Mouse (Mus musculus): Measurements from ENCODE around the gene Phox2a. TPM values are rescaled to one million over a fixed set of nuclear protein-coding genes. Genes with fewer than 3 reads are reported as not detected.

The Phox2a gene
- polyA plus RNA-seq, 1 experiment from 2014 or later: not detected

DNA sequence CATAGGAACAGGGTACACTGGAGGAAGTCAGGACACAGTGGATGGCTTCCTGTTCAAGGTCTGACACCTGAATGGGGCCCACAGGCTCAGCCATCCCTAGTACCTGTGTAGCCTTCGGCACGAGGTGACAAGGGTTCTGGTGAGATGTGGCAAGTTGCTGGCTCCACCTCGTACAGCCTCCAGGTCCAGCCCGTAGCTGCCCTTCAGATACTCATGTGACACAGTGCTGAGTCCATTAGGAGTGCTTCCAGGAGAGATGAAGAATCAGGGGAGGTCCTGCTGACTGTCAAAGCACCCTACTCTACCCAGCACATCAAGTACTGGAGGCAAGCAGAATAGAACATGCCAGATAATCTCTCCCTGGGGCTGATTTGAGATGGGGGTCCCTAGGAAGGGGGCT is 14.3 kb downstream of the Phox2a start:
- H3K4me3 ChIP-seq: no peak overlapping the region
- peaks cover 72% of the 10 kb centered on the region for H3K36me3 ChIP-seq
- no peak overlapping the region for H3K4me2 ChIP-seq (replicated peaks)
- no peaks in the 10 kb centered on the region for H3K9me3 ChIP-seq
- no peak for ATAC-seq (ENCODE audit: low FRiP score, low read depth)
- H3K27ac ChIP-seq: no peak overlapping the region
- H3K4me1 ChIP-seq: peaks cover 27% of the 10 kb centered on the region
- WGBS: 93% methylated on average over 4 of the region's 4 CpGs
- no peak overlapping the region for H3K9ac ChIP-seq
- no peaks in the 10 kb centered on the region for H3K27me3 ChIP-seq

DNA sequence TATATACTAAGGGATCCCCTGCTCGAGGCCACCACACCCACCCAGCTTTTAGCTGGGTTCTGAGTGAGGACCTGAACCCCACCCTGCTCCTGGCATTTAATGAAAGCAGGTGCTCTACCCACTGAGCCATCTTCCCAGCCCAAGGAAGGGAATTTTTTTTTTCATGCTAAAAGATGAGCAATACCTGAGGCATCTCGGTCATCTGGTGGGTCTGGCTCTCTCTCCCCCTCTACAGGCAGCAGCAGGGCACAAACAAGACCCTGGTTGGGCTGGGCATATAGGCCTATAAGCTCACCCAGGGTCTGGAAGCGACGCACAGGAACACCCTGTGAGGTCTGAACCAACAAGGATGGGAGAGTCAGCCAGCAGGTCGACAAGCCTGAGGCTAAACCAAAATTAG is 15.2 kb downstream of the Phox2a start:
- no peak for ATAC-seq (ENCODE audit: low FRiP score, low read depth)
- Histone ChIP-seq H3K9me3 (no peaks in the 10 kb centered on the region), H3K27ac (no peak overlapping the region), H3K27me3 (no peaks in the 10 kb centered on the region), H3K9ac (no peak overlapping the region; the same call in 1 of the 2 replicates), H3K4me1 (peaks cover 28% of the 10 kb centered on the region), H3K4me2 (replicated peaks) (peak overlapping the region; percentile 69), H3K4me3 (no peak overlapping the region; the same call in 1 of the 2 replicates), H3K36me3 (peaks cover 63% of the 10 kb centered on the region)
- WGBS: 68% methylated on average over 5 of the region's 5 CpGs

GRCm38 (mm10) chr7:101833916-101834584 is 15.9 kb downstream of the Phox2a start:
- WGBS: 62% methylated on average over 3 of the region's 3 CpGs
- Histone ChIP-seq H3K27me3 (no peaks in the 10 kb centered on the region), H3K9me3 (no peaks in the 10 kb centered on the region), H3K9ac (peak overlapping the region; percentile 98; the same call in 1 of the 2 replicates), H3K4me2 (replicated peaks) (peak overlapping the region; percentile 69), H3K4me1 (peaks cover 35% of the 10 kb centered on the region), H3K36me3 (peaks cover 56% of the 10 kb centered on the region), H3K4me3 (peak overlapping the region; percentile 96; the same call in 1 of the 2 replicates), H3K27ac (peak overlapping the region; percentile 52)
- no peak for ATAC-seq (ENCODE audit: low FRiP score, low read depth)

DNA sequence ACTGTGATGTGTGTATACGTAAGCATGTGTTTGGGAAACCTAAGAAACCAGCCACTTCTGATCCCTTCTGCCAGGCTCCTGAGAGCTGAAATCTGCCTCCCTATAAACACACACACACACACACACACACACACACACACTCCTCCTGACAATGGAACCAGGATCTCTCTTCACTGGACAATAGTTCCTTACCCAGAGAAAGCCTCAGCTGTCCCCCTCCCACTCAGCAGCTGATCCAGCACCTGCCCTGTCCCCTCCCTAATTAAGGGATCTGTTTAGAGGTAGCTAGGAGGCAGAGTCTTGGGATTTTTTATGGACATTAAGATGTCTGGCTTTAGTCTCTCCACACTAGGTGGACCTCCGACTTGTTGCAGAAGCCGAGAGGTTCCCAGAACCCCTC is 16.8 kb downstream of the Phox2a start:
- H3K4me1 ChIP-seq: peaks cover 36% of the 10 kb centered on the region
- WGBS: 52% methylated on average over 3 of the region's 3 CpGs
- no peaks in the 10 kb centered on the region for H3K9me3 ChIP-seq
- H3K9ac ChIP-seq: peak overlapping the region; percentile 98
- 0 out of 2 replicates have a peak overlapping the region, but pooled peaks have one; percentile 15 for H3K27ac ChIP-seq
- H3K4me3 ChIP-seq: peak overlapping the region; percentile 96
- H3K27me3 ChIP-seq: no peaks in the 10 kb centered on the region
- ATAC-seq (ENCODE audit: low FRiP score, low read depth): no peak
- H3K36me3 ChIP-seq: peaks cover 47% of the 10 kb centered on the region
- peak overlapping the region; percentile 69 for H3K4me2 ChIP-seq (replicated peaks)

- peak overlapping the region; percentile 69 for H3K4me2 ChIP-seq (replicated peaks)
- peaks cover 40% of the 10 kb centered on the region for H3K36me3 ChIP-seq
- no peaks in the 10 kb centered on the region for H3K27me3 ChIP-seq
- peaks cover 36% of the 10 kb centered on the region for H3K4me1 ChIP-seq
- peak overlapping the region; percentile 99 for H3K27ac ChIP-seq
- H3K4me3 ChIP-seq: peak overlapping the region; percentile 96
- WGBS: 40% methylated on average over 5 of the region's 5 CpGs
- peak overlapping the region; percentile 98 for H3K9ac ChIP-seq
- no peak for ATAC-seq (ENCODE audit: low FRiP score, low read depth)
- no peaks in the 10 kb centered on the region for H3K9me3 ChIP-seq
These were observed 17.5 kb downstream of the Phox2a start for GRCm38 (mm10) chr7:101835457-101836109.

GRCm38 (mm10) chr7:101836271-101837153 is 18.4 kb downstream of the Phox2a start:
- Histone ChIP-seq H3K27me3 (no peaks in the 10 kb centered on the region), H3K4me2 (replicated peaks) (peak overlapping the region; percentile 69), H3K9ac (peak overlapping the region; percentile 98), H3K4me3 (peak overlapping the region; percentile 96), H3K36me3 (peaks cover 31% of the 10 kb centered on the region), H3K27ac (peak overlapping the region; percentile 99), H3K4me1 (peaks cover 36% of the 10 kb centered on the region), H3K9me3 (no peaks in the 10 kb centered on the region)
- WGBS: under 1% methylated on average over 62 of the region's 63 CpGs
- ATAC-seq (ENCODE audit: low FRiP score, low read depth): peak; percentile 38

DNA sequence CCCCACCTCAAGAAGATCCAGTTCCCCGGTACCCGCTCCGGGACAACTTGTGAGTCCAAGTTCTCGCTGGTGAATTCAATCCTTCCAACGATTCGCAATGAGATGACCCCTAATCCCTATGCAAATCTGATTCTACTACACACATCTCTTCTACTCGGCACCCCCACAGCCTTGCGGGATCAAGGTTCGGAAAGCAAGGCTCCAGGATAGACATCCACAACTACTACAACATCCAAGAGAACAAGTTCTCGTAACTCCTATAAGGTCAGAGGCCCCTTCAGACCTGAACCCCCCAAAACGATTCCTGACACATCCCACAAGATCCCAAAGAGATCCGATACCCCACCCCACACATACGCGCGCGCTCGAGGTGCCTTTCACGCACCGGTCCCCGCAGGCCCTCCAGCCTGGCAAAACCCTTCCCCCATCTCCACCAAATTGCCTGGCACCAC is 19.1 kb downstream of the Phox2a start:
- Histone ChIP-seq H3K27me3 (no peaks in the 10 kb centered on the region), H3K9me3 (no peaks in the 10 kb centered on the region), H3K27ac (peak overlapping the region; percentile 99), H3K36me3 (peaks cover 24% of the 10 kb centered on the region), H3K9ac (peak overlapping the region; percentile 98), H3K4me1 (peaks cover 36% of the 10 kb centered on the region), H3K4me3 (peak overlapping the region; percentile 96), H3K4me2 (replicated peaks) (peak overlapping the region; percentile 69)
- under 1% methylated on average over 20 of the region's 20 CpGs for WGBS
- ATAC-seq (ENCODE audit: low FRiP score, low read depth): no peak

DNA sequence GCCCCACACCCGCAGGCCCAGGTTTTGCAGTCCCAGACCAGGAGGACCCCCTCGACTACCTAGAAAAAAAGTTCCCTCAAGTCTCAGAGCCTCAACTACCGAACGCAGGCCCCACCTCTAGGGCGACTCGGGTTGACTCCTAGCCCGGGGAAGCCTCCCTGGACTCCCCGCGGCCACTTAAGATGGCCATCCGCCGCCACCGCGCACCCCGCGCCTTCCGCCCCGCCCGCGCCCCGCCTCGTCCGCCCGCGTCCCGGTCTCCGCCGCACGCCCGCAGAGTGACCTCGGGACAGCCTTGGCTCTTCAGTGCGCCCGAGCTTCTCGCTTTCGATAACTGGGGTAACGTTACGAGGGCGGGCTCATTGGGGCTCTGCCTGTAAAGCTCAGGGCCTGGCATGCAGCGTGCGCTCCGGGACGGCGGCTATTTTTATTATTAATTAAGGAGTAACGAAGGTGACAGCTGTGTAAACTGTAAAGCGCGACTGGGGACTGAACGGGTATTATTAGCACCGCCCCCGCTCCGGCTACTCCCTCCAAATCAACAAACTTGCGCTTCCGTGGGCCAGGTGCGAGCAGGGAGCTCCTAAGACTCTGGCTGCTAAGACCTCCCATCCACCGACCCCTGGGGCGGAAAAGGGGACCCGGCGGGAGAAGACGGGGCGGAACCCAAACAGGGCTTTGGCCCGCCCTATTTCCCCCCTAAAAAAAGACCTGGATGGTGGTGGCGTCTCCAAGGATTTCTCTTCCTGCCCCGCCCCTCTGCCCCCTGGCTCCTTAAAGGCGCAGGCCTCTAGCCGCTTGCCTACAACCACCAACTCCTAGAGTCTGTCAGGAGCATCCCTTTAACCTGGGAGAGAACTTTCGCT is 19.7 kb downstream of the Phox2a start, which contains the start of gene Inppl1:
Gene Inppl1 (minus strand): TSS at position 624 of the 866 bp plus-strand sequence.
- Histone ChIP-seq H3K4me1 (peaks cover 36% of the 10 kb centered on the region), H3K9ac (peak within 1 kb of the TSS; percentile 98), H3K4me2 (replicated peaks) (peak within 1 kb of the TSS; percentile 69), H3K4me3 (peak within 1 kb of the TSS; percentile 96), H3K9me3 (no peaks in the 10 kb centered on the region), H3K36me3 (peaks cover 18% of the 10 kb centered on the region), H3K27me3 (no peaks in the 10 kb centered on the region), H3K27ac (peak within 1 kb of the TSS; percentile 99)
- ATAC-seq (ENCODE audit: low FRiP score, low read depth): peak; percentile 82
- WGBS: under 1% methylated on average over 64 of the region's 64 CpGs

DNA sequence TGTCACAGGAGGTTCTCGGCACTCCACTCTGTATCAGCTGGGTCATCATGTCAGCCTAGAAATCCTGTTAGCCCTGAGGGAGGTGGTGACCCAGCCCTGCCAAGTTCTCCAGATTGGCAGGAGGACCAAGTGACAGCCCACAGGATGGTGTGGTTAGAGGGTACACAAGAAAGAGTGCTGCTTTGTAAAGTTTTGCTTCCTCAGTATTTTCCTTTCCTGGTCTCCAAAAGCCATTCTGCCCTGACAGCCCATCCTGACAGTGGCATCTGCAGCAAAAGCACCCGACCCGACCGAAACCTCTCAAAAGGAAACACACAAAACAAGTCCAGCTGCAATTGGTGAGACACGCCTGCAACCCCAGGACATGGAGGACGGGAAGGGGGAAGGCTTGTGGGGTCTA is 26.1 kb downstream of the Phox2a start:
- Histone ChIP-seq H3K4me2 (replicated peaks) (no peak overlapping the region), H3K36me3 (no peaks in the 10 kb centered on the region), H3K27ac (no peak overlapping the region), H3K4me1 (peaks cover under 1% of the 10 kb centered on the region; the same call in 1 of the 2 replicates), H3K27me3 (no peaks in the 10 kb centered on the region), H3K9ac (no peak overlapping the region), H3K4me3 (no peak overlapping the region), H3K9me3 (no peaks in the 10 kb centered on the region)
- WGBS: 59% methylated on average over 6 of the region's 6 CpGs
- ATAC-seq (ENCODE audit: low FRiP score, low read depth): no peak

- no peak for ATAC-seq (ENCODE audit: low FRiP score, low read depth)
- Histone ChIP-seq H3K4me1 (no peaks in the 10 kb centered on the region), H3K36me3 (no peaks in the 10 kb centered on the region), H3K4me3 (no peak overlapping the region), H3K27me3 (no peaks in the 10 kb centered on the region), H3K9ac (no peak overlapping the region), H3K4me2 (replicated peaks) (no peak overlapping the region), H3K27ac (no peak overlapping the region), H3K9me3 (no peaks in the 10 kb centered on the region)
- 86% methylated on average over 1 of the region's 1 CpGs for WGBS
These were observed 29.8 kb downstream of the Phox2a start for GRCm38 (mm10) chr7:101847934-101848333.

DNA sequence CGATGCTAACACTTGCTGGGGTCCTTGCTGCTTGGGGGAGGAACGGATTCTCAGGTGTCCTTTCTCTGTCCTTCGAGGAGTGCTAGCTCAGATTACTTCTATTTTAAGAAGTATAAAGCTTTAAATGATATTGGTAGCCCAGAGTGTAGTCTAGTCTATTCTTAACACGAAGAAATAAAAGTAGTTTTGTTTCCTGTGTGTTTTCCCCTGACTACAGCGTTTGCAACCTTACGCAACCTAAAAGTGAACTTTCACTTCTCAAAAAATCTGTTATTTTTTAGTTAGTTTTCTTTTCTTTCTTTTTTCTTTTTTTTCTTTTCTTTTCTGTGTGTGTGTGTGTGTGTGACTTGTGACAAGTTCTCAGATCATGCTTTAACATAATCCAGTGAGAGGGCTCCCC is 33.6 kb downstream of the Phox2a start:
- Histone ChIP-seq H3K4me3 (no peak overlapping the region), H3K9ac (no peak overlapping the region), H3K27me3 (no peaks in the 10 kb centered on the region), H3K4me1 (no peaks in the 10 kb centered on the region), H3K4me2 (replicated peaks) (no peak overlapping the region), H3K27ac (no peak overlapping the region), H3K36me3 (no peaks in the 10 kb centered on the region), H3K9me3 (no peaks in the 10 kb centered on the region)
- 77% methylated on average over 6 of the region's 6 CpGs for WGBS
- no peak for ATAC-seq (ENCODE audit: low FRiP score, low read depth)
